Mouse (Mus musculus): ENCODE measurements around the gene Eri2.

Eri2 gene

DNA sequence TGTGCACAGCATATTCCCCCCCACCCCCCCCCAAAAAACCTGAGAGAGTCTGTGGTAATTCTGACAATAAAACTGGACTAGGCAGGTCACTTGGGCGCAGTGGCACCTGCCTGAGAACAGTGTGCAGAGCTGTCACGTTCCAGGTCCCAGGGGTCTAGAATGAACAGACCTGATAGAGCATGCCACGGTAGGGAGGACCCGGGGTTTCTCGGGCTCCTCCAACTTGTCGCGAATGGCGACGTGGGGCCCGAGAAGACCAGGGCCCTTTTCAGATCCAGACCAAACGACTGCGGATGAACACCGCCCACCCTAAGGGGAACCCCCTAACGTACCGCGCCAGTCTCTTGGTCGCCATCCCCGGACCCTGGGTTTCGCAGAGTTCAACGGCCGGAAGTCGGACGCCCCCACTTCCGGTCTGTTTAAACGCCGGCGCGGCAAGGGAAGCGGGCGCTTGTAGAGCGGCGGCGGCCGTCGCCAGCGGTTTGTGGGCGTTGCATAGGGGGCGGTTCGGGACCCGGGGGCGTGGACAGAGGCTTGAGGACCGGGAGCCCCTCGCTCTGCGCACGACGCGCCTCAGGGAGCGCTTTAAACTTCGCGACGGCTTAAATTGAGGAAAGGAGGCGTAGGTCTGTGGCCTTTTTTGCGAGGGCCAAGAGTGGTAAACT lies at the start of gene Eri2, which contains the start of gene Rexo5:
TSS of gene Eri2 (minus strand) at position 473 of the 665 bp plus-strand sequence.
TSS of gene Rexo5 (plus strand) at position 421 of the 665 bp plus-strand sequence.
- DNase-seq (ENCODE audit: low spot score in 2 of 2): peak; percentile 82 to 91

DNA sequence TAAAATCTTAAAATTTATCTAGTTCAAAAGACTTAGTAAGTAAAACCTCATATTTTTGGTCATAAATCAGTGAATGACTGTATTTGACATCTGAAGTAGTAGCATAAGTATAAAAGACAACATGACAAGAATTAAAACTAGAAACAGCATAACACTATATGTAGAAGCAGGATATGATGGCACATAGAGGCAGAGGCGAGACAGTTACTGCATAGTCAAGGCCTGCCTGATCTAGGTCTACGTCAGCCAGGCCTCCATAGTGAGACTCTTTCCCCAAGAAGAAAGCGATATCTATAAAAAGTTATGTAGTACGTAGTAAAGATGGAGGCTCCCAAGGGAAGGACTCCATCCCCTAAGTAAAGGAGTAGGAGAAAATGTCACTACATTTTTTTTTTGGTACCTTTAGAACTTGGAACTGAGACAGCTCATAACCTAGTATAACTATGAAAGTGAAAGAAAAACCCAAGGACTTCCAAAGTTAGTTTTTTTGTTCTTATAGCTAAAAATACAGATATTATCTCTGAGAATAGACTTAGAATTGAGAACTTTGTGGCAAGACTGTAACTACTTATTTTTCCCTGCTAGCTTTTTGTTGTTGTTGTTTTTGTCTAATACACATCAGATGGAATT lies 48.1 kb upstream of the Eri2 start:
- DNase-seq (ENCODE audit: low spot score in 2 of 2): no peak

DNA sequence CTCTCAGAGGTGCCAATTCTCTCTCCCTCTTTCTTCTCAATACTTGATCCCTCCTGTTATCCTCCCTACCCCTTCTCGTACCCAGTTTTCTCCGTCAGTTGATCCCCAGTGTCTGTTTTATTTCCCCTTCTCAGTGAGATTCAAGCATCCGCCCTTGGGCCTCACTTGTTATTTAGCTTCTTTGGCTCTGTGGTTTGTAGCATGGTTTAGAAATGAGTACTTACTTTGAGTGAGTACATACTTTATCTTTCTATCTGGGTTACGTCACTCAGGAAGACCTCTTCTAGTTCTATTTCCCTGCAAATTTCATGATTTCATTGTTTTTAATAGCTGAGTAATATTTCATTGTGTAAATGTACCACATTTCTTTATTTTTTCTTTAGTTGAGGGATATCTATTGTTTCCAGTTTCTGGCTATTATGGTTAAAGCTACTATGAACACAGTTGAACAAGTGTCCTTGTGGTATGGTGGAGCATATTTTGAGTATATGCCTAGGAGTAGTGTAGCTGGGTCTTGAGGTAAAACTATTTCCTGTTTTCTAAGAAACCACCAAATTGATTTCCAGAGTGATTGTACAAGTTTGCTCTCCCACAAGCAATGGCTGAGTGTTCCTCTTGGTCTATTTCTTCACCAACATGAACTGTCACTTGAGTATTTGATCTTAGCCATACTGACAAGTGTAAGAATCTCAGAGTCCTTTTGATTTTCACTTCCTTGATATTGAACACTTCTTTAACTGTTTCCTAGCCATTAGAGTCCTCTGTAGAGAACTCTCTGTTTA lies 42.3 kb upstream of the Eri2 start:
- DNase-seq (ENCODE audit: low spot score in 2 of 2): no peak

DNA sequence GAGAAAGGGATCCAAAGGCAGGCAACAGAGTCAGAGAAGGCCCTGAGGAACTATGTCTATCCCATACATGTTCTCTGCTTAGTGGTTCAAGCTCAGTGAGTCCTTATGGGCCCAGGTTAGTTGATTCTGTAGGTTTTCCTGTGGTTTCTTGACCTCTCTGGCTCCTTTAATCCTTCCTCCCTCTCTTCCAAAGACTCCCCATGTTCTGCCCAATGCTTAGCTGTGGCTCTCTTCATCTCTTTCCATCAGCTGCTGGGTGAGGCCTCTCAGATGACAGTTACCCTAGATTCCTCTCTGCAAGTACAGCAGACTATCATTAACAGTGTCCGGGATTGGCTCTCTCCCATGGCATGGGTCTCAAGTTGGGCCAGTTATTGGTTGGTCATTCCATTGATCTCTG lies 41.5 kb upstream of the Eri2 start:
- no peak for DNase-seq (ENCODE audit: low spot score in 2 of 2)

DNA sequence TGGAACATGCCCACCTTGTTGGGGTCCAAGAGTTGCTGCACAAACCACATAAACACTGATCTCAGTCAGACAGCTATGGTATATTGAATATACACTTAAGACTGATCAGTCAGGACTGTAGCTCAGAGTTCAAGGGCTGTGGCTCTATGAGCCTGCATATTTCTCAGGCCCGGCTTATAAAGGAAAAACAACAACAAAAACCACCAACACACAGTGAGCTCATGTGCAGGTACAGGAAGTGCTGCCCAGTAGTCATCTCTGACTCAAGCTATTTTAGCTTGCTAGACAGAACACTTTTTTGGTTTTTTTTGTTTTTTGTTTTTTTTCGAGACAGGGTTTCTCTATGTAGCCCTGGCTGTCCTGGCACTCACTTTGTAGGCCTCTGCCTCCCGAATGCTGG lies 14.9 kb upstream of the Eri2 start:
- no peak for DNase-seq (ENCODE audit: low spot score in 2 of 2)

DNA sequence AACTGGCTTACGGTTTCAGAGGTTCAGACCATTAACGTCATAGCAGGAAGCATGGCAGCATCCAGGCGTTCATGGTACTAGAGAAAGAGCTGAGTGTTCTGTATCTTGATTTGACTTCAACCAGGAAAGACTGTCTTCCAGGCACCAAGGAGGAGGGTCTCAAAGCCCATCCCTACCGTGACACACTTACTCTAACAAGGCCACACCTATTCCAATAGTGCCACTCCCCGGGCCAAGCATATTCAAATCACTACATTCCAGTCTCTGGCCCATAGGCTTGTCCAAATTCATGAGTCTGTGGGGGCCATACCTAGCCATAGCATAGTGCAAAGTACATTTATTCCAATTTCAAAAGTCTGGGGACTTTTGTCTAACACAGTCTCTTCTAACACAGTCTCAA lies 13.5 kb upstream of the Eri2 start:
- DNase-seq (ENCODE audit: low spot score in 2 of 2): no peak

DNA sequence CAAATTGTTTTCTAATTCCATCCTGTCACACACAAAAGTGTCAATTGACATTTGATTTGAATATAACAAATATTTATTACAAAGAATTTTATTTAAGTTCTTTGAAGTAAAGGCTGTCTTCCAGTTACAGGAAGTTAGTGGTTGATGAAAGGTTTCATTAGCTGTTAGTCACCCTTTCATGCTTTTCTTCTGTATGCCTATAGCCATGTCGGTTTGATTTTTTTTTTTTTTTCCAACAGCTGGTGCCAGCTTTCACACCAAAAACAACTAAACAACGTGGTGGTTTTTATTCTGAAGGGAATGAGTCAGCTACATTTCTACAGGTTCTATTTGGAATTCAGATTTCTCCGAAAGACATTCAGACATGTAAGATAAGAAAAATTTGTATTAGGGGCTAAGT lies 7.1 kb upstream of the Eri2 start:
- no peak for DNase-seq (ENCODE audit: low spot score in 2 of 2)

DNA sequence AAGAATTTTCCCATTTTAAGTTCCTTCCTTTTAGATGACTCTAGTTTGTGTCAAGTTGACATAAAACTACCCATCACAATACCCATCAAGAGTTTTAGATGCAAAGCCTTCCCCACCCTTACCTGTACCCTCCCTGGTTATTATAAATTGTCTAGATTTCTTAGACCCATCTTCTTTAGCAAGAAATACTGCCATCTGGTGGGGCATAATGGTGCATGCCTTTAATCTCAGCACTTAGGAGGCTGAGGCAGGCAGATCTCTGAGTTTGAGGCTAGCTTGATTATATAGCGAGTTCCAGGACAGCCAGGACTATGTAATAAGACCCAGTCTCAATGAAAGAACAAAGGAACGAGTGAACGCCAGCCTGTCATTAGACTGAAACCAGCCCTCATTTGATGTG lies 6.6 kb upstream of the Eri2 start:
- no peak for DNase-seq (ENCODE audit: low spot score in 2 of 2)

DNA sequence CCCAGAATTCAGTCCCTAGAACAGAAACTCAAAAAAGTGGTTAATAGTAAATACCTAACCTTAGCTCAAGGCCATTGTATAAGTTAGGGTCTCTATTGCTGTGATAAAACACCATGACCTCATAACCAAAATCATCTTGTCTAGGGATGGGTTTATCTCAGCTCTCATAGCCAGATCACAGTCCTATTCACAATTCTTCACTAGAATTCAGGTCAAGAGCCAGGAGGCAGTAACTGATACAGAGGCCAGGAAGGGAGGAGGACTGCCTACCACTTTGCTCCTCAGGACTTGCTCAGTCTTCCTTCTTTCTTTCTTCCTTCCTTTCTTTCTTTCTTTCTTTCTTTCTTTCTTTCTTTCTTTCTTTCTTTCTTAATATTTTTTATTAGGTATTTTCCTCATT lies 1.5 kb upstream of the Eri2 start:
- DNase-seq (ENCODE audit: low spot score in 2 of 2): no peak

DNA sequence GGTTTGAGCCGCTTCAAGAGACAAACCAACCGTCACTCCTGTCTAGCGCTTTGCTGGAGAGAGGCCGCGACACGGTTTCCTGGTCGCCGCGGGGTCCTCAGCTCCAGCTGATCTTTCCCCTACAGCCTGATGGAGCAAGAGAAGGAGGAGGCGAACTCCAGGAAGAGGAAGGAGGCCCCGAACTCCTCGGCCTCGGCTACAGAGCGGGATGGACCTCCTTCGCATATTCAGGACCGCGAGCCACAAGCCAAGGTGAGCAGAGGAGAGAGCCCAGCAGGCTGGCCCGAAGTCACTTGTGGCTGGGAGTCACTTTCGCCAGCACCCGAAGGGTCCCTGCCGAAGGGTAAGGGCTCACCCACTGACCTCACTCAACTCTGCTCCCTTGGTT lies 387 bp upstream of the Eri2 start:
- DNase-seq (ENCODE audit: low spot score in 2 of 2): no peak

DNA sequence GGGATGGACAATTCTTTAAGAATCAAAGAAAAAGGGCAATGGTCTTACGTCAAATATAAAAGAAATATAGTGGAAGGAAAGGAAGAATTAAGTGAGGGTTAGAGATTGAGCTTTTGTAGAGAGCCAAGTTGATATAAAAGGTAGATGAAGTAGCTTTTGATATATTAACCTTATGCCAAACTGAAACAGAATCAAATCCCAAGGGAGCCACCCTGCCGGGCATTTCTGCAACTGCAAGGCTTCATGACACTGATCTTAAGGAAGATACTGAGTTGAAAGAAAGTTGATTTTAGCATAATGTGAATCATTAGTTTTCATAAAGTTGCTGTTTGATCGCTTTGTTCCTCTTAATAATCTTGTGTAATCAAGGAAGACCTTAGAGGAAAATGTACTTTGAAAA lies 4.8 kb downstream of the Eri2 start:
- DNase-seq (ENCODE audit: low spot score in 2 of 2): no peak

DNA sequence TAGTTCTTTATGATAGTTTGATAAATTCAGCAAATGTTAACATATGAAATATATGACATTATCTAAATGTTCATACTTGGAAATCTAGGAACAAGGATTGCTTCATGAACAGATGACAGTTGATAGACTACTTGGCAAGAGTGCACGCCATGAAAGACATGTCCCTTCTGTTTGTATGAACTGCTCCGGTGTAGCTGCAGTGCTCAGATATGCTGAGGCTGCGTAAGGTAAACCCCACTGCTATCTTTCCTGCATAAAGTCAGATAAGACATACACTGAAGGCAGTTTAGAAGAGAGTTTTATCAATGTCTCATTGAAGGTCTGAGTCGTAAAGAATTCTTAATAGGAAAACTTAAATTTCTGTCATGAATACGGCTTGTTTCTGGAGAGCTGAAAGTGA lies 8.9 kb downstream of the Eri2 start:
- DNase-seq (ENCODE audit: low spot score in 2 of 2): no peak

DNA sequence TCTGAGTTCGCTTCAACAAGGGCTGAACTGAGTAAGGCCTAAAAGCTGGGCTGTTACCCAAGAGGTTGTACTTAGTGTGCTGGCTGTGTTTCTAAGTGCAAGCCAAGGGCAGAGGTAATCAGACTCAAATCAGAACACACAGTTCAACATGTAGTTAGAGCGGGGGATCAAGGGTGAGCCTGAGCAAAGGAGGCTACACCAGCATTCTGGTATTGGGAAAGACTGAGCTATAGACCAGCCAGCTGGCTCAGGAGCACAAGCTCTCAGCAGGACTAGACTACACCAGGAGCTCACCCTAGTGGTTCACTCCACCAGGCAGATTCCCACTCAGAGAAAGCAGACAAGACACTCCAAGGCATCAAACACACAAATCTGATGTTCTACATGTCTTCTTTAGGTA lies 10.4 kb downstream of the Eri2 start:
- peak in 1 of 2 experiments; percentile 39 for DNase-seq (ENCODE audit: low spot score in 2 of 2)

DNA sequence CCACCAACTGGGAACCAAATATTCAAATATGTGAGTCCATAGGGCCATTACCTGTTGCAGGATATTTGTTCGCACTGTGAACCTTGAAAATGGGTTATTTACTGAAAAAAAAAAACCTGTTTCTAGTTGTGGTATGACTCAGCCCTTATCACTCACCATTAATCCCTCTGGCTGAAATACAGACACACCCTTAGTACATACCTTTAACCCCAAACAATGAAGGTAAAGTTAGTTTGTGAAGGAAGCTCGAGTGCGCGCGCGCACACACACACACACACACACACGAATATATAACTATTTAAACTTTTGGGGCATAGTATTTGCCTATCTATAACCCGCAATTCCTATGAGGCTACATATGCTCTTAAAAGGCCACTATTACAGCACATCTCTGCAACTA lies 24.0 kb downstream of the Eri2 start:
- no peak for DNase-seq (ENCODE audit: low spot score in 2 of 2)

DNA sequence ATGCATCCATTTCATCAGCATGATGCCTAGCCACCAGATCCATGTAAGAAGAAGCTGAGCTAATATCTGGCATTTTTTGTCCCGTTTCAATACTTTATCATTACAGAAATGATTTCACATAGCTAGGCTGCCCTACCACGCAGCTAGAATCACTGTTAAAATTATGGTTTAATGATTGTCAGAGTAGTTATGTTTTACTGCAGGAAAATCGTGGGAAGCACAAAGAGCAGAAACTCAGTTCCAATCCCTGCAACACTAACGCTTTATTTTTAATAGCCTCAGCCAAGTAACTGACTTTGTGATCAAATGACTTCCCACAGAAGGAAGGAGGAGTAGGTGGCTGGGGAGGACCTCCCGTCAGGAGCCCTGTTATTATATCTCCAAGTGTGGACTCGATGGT lies 26.9 kb downstream of the Eri2 start:
- DNase-seq (ENCODE audit: low spot score in 2 of 2): no peak

DNA sequence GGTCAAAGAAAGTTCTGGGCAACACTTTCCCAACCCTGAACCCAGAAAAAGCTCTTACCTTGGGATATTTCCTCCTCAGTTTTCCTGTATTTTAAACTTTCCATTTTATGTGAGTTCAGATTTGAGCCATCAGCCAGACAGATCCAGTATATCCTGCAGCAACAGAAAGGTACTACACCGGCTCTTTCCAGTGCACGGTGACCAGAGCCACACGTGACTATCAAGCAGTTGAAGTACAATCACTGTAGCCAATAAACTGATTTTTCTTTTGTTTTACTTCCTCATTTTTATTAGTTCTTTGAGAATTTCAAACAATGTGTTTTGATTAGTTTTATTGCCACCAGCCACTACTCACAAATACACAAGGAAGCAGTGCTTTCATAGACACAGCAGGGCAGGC lies 29.5 kb downstream of the Eri2 start:
- DNase-seq (ENCODE audit: low spot score in 2 of 2): no peak

DNA sequence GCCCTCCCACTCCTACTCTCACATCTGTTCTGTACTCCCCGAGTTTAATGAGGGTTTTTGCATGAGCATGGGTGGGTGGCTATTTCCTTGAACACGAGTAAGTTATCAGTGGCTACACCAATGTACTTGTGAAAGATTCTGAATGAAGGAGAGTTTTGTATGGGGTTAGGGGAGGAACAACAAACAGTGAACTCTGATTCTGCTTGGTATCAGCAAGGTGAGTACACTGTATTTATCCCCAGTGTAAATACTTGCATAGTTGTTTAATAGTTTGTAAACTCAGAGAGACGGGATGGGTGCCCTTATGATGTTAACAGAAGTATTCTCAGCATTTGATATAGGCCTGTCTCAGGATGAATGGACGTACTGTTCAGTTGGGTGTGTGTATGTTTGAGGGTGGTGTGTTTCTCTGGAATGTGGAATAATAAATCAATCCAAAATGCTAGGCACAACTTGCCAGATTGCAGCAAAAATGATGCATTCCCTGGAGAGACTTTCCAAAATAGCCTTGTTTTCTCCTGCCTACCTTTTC lies 31.6 kb downstream of the Eri2 start:
- DNase-seq (ENCODE audit: low spot score in 2 of 2): no peak

DNA sequence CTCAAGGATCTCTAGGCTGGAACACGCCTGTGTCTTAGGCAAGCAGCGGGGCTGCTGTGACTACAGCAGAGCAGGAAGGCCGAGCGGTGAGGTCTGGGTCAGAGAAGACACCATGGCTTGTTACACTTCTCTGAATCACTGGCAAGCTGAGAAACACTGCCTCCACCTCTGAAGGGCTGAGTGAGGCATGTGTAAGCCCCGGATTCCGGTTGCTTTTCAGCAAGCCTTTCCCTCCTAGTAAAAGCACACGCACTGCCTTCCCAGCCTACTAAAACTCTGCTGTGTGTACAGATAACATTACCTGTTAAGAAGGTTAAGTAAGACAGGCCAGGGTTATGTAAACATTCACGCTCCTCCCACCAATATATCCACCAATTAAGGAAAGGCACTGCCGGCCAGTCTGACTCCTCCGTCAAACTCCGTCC lies 33.3 kb downstream of the Eri2 start, which contains the start of gene Acsm3:
TSS of gene Acsm3 (plus strand) at position 397 of the 425 bp plus-strand sequence.
- DNase-seq (ENCODE audit: low spot score in 2 of 2): no peak

DNA sequence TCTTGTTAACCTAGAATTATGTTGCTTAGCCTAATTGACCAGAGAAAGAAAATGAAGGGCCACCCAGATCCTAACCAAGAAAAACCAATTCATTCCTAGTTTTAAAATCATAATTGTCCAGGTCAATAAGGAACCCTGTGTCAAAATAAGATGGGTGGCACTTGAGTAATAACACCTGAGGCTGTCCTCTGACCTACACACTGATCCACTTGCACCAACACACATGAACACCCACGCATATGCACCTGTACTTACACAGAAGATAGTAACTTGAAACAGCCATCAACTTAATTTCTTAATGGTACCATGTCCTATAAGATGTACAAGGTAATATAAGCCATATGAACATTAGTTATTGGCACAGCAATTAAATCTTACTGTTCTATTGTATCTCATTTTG lies 40.2 kb downstream of the Eri2 start:
- DNase-seq (ENCODE audit: low spot score in 2 of 2): no peak

DNA sequence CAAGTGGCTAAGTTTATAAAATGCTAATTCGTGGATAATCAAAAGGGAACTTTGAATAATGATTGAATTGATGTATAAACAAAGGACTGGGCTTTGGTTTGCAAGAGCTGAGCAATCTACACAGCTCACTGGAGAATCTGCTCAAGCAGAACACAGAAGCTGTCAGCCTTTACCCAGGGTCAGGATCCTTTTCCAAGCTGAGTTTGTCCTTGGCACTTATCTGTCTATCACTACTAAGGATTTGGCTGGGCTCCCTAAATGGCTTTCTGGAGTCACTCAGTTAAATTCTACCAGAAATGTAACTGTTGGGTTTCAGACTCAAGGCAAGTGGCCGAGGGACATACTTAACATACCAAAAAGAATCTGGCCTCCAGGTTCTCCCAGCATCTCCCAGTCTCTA lies 43.9 kb downstream of the Eri2 start:
- no peak for DNase-seq (ENCODE audit: low spot score in 2 of 2)

DNA sequence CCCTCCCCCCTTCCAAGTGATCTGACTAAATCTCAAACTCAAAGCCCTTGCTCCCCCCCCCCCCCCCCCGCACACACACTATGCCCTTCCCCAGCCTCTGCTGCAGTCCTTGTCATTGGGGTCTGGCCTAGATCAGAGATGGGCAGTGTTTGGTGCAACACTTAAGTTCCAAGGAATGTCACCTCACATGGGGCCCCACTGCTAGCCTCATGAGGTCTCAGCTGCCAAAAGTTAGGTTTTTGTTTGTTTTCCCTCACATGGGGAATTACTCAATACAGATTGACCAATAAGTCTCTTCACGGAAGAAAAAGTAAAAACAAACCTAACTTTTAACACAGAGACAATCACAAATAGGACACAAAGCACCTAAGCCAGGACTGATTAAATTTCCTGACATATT lies 45.1 kb downstream of the Eri2 start:
- no peak for DNase-seq (ENCODE audit: low spot score in 2 of 2)

DNA sequence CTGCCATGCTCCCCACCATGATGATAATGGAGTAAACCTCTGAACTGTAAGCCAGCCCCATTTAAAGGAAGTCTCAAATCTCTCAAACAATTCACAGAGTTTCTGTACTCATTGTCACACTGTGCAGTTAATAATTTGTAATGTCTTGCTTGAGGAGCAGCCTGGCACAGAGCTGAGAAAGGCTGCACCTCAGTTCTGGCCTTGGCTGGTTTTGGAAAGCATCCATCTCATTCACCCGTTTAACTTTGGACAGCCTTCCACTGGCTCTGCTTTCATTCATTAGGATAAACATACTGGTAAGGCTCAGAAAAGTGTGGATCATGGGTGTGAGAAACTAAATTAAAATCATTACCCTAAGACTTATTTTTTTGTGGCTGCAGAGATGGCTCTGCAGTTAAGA lies 48.0 kb downstream of the Eri2 start:
- no peak for DNase-seq (ENCODE audit: low spot score in 2 of 2)

DNA sequence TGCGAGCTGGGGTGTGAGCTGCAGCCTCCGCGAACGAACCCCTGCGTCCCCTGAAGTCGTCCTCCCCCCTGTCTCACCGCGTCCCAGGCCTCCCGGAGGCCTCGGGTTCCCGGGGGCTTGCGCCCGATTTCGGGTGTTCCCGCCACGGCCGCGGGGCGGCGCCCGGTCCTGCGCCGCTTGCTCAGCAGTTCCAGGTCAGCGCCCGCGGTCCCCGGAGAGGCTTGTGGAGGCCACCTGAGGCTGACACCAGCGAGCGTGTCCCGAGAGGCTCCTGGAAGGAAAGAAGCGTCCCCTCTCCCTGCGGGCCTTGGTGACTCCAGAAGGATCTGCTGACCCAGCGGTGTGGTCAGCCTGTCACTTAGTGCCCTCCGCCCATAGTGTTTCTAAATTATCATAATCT lies 49.5 kb downstream of the Eri2 start:
- DNase-seq (ENCODE audit: low spot score in 2 of 2): no peak
